Comparison of ENCODE assay signal across 8 mouse cellular contexts in the genomic region with DNA sequence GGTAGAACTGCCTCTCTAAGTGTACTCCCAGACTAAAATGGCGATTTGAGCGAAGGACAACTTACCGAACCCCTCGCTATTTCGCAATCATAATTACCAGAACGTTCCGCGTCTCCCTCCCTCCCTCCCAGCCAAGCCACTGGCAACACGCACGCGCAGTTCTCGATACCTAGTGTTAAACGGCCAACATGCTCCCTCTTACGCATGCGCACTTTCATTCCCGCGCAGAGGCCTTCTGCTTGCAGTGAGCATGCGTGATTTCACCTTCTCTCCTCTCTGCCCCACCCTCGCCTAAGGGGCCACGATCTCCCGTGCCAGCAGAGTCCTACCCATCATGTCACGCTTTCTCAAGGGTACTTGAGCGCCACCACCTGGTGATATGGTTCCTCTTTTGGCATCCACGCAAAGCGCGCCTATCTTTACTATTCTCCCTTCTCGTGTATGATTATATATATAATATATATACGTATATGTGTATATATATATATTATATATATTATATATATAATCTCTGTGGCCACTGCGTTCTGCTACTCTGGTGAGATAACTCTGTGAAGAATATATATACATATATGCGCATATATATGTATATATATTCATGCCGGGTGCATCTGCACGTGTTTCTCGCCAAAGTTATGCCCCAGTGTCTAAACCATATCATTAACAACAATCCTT. TPM values are rescaled to one million over a fixed set of nuclear protein-coding genes. Genes with fewer than 3 reads are reported as not detected.
A peak's percentile ranks its signal among the peaks of the same experiment; 100 is the strongest.
DNase-seq lines count a peak whose midpoint lies in the region; ATAC-seq and TF ChIP-seq lines count a peak whose summit lies in the region.

No protein-coding gene starts in this region.

- H3K4me2 ChIP-seq in hindbrain, postnatal 0 days (ENCODE audit: low read depth, low read length): peak overlapping the region; percentile 75

- no peaks in the 10 kb centered on the region for H3K9me3 ChIP-seq in hindbrain, postnatal 0 days (ENCODE audit: low read length)

- WGBS in hindbrain, postnatal 0 days: under 1% methylated on average over 33 of the region's 33 CpGs

- H3K4me3 ChIP-seq in gastrocnemius, adult 2 months: peak overlapping the region; percentile 73
- H3K4me3 ChIP-seq in hindbrain, postnatal 0 days (ENCODE audit: low read length): peak overlapping the region; percentile 46
- H3K4me3 ChIP-seq in left cerebral cortex, adult 2 months: peak overlapping the region; percentile 62

- peak overlapping the region; percentile 63 for H3K9ac ChIP-seq in hindbrain, postnatal 0 days (replicated peaks; ENCODE audit: low read length)

- peak; percentile 96 for DNase-seq in ZHBTc4 (ENCODE audit: low read depth, low spot score)
- peak; percentile 94 for DNase-seq in gastrocnemius, adult 2 months
- DNase-seq in hindbrain, postnatal 0 days (ENCODE audit: low spot score): peak; percentile 99
- DNase-seq in left cerebral cortex, adult 2 months (ENCODE audit: extremely low spot score in 1 of 2, low spot score in 2 of 2): peak; percentile 89 to 94
- DNase-seq in right cerebral cortex, adult 2 months (ENCODE audit: low spot score in 2 of 2): peak; percentile 92 to 98
- DNase-seq in urinary bladder, postnatal 14 days (ENCODE audit: low spot score): peak; percentile 92

- peak; percentile 77 for TF ChIP-seq CTCF in gastrocnemius, adult 2 months (IDR thresholded peaks at IDR 0.05)
- TF ChIP-seq CTCF in hindbrain, postnatal 0 days (IDR thresholded peaks at IDR 0.05; ENCODE audit: low read depth): peak; percentile 75
- TF ChIP-seq CTCF in left cerebral cortex, adult 2 months (IDR thresholded peaks at IDR 0.05): peak; percentile 64

- no peaks in the 10 kb centered on the region for H3K27me3 ChIP-seq in hindbrain, postnatal 0 days (ENCODE audit: insufficient read depth, low read length)

- peak overlapping the region; percentile 90 for H3K27ac ChIP-seq in gastrocnemius, adult 2 months
- H3K27ac ChIP-seq in hindbrain, postnatal 0 days: peak overlapping the region; percentile 91
- H3K27ac ChIP-seq in left cerebral cortex, adult 2 months: peak overlapping the region; percentile 98

- peak; percentile 96 for ATAC-seq in common myeloid progenitor, adult 5-6 weeks (replicated peaks; ENCODE audit: low read depth, poor library complexity, severe bottlenecking)
- ATAC-seq in hindbrain, postnatal 0 days: peak; percentile 98
- ATAC-seq in megakaryocyte, adult 5-6 weeks (ENCODE audit: poor library complexity, severe bottlenecking): peak; percentile 96

- H3K4me1 ChIP-seq in hindbrain, postnatal 0 days (ENCODE audit: insufficient read depth, low read length): no peaks in the 10 kb centered on the region

- no peaks in the 10 kb centered on the region for H3K36me3 ChIP-seq in hindbrain, postnatal 0 days (ENCODE audit: insufficient read depth, low read length)

- intact Hi-C loops in gastrocnemius, adult 2 months (cut with DNase I): loop anchor here (10.0 kb wide), 1 partner anchor 312 kb away; no protein-coding TSS in a partner anchor
- intact Hi-C loops in left cerebral cortex, adult 2 months (cut with DNase I): loop anchor here (5.0 kb wide), 1 partner anchor 315 kb away; no protein-coding TSS in a partner anchor

RNA-seq across cellular contexts. Expression of gene Zcchc13, which starts 8.0 kb away (rescaled TPM):
- total RNA-seq in common myeloid progenitor, adult 5-6 weeks (2017): not detected in 2 replicates
- not detected for total RNA-seq in gastrocnemius, adult 2 months (2021)
- not detected in 2 replicates for total RNA-seq in hindbrain, postnatal 0 days (2014; rRNA removed)
- polyA plus RNA-seq in hindbrain, postnatal 0 days (2015; fragmentation: Nextera tagmentation; extraction: Ambion mirVana): not detected in 2 replicates
- total RNA-seq in left cerebral cortex, adult 2 months (2021): not detected
- 0.30 TPM in 1 of 2 replicates, not detected in the other for total RNA-seq in megakaryocyte, adult 5-6 weeks (2015)
- not detected in 2 replicates for total RNA-seq in megakaryocyte, adult 5-6 weeks (2017)

Comparison
In these comparisons a context has a peak if more than half of its experiments do, and no peak if none do; other contexts are left out.
1. Peak in every context shown above with its lines: DNase-seq, ATAC-seq, H3K4me3 ChIP-seq and H3K27ac ChIP-seq.